Mouse (Mus musculus): ENCODE results near the gene 4933434E20Rik. TPM values are rescaled to one million over a fixed set of nuclear protein-coding genes. Genes with fewer than 3 reads are reported as not detected.

4933434E20Rik gene
- total RNA-seq (2021): 10 to 100 TPM; 92.4 to 97.6 TPM
- long read RNA-seq, experiment 1, transcript 4933434E20Rik-206 (7 exons, 2,510 nt): major isoform, 37 of 44 reads
- long read RNA-seq, experiment 1, partial matches to known transcripts: 1 of 44 reads
- long read RNA-seq, experiment 1, other reads (novel, unspliced or antisense): 4 of 44 reads
- long read RNA-seq, experiment 2, transcript 4933434E20Rik-206 (7 exons, 2,510 nt): major isoform, 17 of 23 reads
- long read RNA-seq, experiment 2, partial matches to known transcripts: 1 of 23 reads
- long read RNA-seq, experiment 2, other reads (novel, unspliced or antisense): 5 of 23 reads

- DNase-seq: peak; percentile 60 to 74
Observed at GRCm38 (mm10) chr3:90051441-90052350, at the start of gene 4933434E20Rik. 4933434E20Rik (plus strand) TSS chr3:90051636.

- no peak for DNase-seq
Observed at GRCm38 (mm10) chr3:90004091-90004796, 47.2 kb upstream of the 4933434E20Rik start.

- DNase-seq: no peak
Observed at GRCm38 (mm10) chr3:90010291-90010690, 41.1 kb upstream of the 4933434E20Rik start.

- DNase-seq: no peak
Observed at GRCm38 (mm10) chr3:90016626-90017025, 34.8 kb upstream of the 4933434E20Rik start.

GRCm38 (mm10) chr3:90034653-90035052 is 16.8 kb upstream of the 4933434E20Rik start:
- no peak for DNase-seq

- no peak for DNase-seq
Observed at GRCm38 (mm10) chr3:90036263-90036662, 15.2 kb upstream of the 4933434E20Rik start.

GRCm38 (mm10) chr3:90049691-90050090 is 1.7 kb upstream of the 4933434E20Rik start:
- DNase-seq: no peak

GRCm38 (mm10) chr3:90052351-90053241 is 1.2 kb downstream of the 4933434E20Rik start, which contains the start of gene Ubap2l:
Ubap2l (minus strand) TSS chr3:90052628.
- peak; percentile 94 to 96 for DNase-seq

- DNase-seq: no peak
Observed at GRCm38 (mm10) chr3:90061549-90061948, 10.1 kb downstream of the 4933434E20Rik start.

- DNase-seq: no peak
Observed at GRCm38 (mm10) chr3:90062539-90062938, 11.1 kb downstream of the 4933434E20Rik start.

- DNase-seq: no peak
Observed at GRCm38 (mm10) chr3:90064383-90064782, 12.9 kb downstream of the 4933434E20Rik start.

- DNase-seq: peak in 1 of 2 experiments; percentile 69
Observed at GRCm38 (mm10) chr3:90065553-90065952, 14.1 kb downstream of the 4933434E20Rik start.

GRCm38 (mm10) chr3:90067851-90068250 is 16.4 kb downstream of the 4933434E20Rik start:
- no peak for DNase-seq

- no peak for DNase-seq
Observed at GRCm38 (mm10) chr3:90069688-90070087, 18.3 kb downstream of the 4933434E20Rik start.

GRCm38 (mm10) chr3:90072294-90072693 is 20.9 kb downstream of the 4933434E20Rik start, which contains the start of gene Tpm3:
Tpm3 (plus strand) TSS chr3:90072649.
- DNase-seq: no peak

GRCm38 (mm10) chr3:90076921-90077716 is 25.7 kb downstream of the 4933434E20Rik start:
- DNase-seq: peak; percentile 82 to 91

- no peak for DNase-seq
Observed at GRCm38 (mm10) chr3:90078224-90078623, 26.8 kb downstream of the 4933434E20Rik start.

- peak; percentile 93 to 98 for DNase-seq
Observed at GRCm38 (mm10) chr3:90079133-90079762, 27.8 kb downstream of the 4933434E20Rik start.

- DNase-seq: peak; percentile 77 to 87
Observed at GRCm38 (mm10) chr3:90079763-90080497, 28.5 kb downstream of the 4933434E20Rik start.

Data from heart, adult 18-20 months (tissue).